Mouse (Mus musculus): ENCODE measurements around the gene Hsd3b1.

GRCm38 (mm10) chr3:98895071-98895601 lies 35.5 kb upstream of the Hsd3b1 start:
- TF ChIP-seq CTCF (conservative IDR thresholded peaks at IDR 0.05; ENCODE audit: low read length) (0 out of 2 replicates have a peak, but pooled peaks have one; percentile 21), NANOG (IDR thresholded peaks at IDR 0.05; ENCODE audit: borderline replicate concordance, low read length) (no peak), POU5F1 (IDR thresholded peaks at IDR 0.05; ENCODE audit: borderline replicate concordance, low read length) (no peak)
